Mouse (Mus musculus) layer of hippocampus, postnatal 25 days (tissue): Measurements from ENCODE around the gene Snx5. TPM values are rescaled to one million over a fixed set of nuclear protein-coding genes. Genes with fewer than 3 reads are reported as not detected.

Experiments used
- DNase-seq, 2 experiments: peaks; one replicate each; pipeline ENCODE4 v3.0.0; 2022; ENCODE audit warnings: mixed read lengths in 2 of 2, low spot score in 1 of 2; ENCODE audit errors: extremely low spot score in 1 of 2
- total RNA-seq, 2 experiments: library from RNA; stranded (reverse); gene quantifications; 2 replicates each; pipeline ENCODE4 v1.2.3; 2021

Gene Snx5
- total RNA-seq, 2 experiments from 2014 or later = 71.2 to 71.4 TPM

GRCm38 (mm10) chr2:144231115-144231514, 39.6 kb downstream of the Snx5 start:
- no peak for DNase-seq

GRCm38 (mm10) chr2:144230498-144230897, 40.2 kb downstream of the Snx5 start:
- no peak for DNase-seq

- DNase-seq = no peak
These were observed 41.1 kb downstream of the Snx5 start for GRCm38 (mm10) chr2:144229647-144230046.

- no peak for DNase-seq
These were observed 42.0 kb downstream of the Snx5 start for GRCm38 (mm10) chr2:144228521-144229346.

- no peak for DNase-seq
These were observed 43.7 kb downstream of the Snx5 start for GRCm38 (mm10) chr2:144226906-144227586.

GRCm38 (mm10) chr2:144224351-144224750, 46.4 kb downstream of the Snx5 start:
- no peak for DNase-seq

- DNase-seq = no peak
These were observed 55.1 kb downstream of the Snx5 start for GRCm38 (mm10) chr2:144215601-144216000.

GRCm38 (mm10) chr2:144215195-144215594, 55.5 kb downstream of the Snx5 start:
- DNase-seq = no peak

GRCm38 (mm10) chr2:144214508-144215185, 56.1 kb downstream of the Snx5 start:
- DNase-seq = no peak

- DNase-seq = no peak
These were observed 56.9 kb downstream of the Snx5 start for GRCm38 (mm10) chr2:144213803-144214202.

- no peak for DNase-seq
These were observed 61.3 kb downstream of the Snx5 start for GRCm38 (mm10) chr2:144209425-144209824.

- DNase-seq = no peak
These were observed 63.3 kb downstream of the Snx5 start for GRCm38 (mm10) chr2:144207365-144207764.

GRCm38 (mm10) chr2:144203001-144203400, 67.7 kb downstream of the Snx5 start:
- no peak for DNase-seq

- DNase-seq = no peak
These were observed 68.1 kb downstream of the Snx5 start for GRCm38 (mm10) chr2:144202567-144202966.

GRCm38 (mm10) chr2:144202151-144202550, 68.6 kb downstream of the Snx5 start:
- no peak for DNase-seq

Other genes with a start within 250 kb of the Snx5 start
- gene Banf2, start 237.8 kb downstream of the Snx5 start, total RNA-seq = not detected
- 1 to 10 TPM; 4.7 to 5.4 TPM for gene Mgme1, start 243 bp downstream of the Snx5 start, total RNA-seq
- 1 to 10 TPM in 1 of 2 experiments, under 1 TPM in 1; 0.96 to 1.0 TPM for gene Ovol2, start 61.2 kb upstream of the Snx5 start, total RNA-seq
- gene Kat14, start 98.1 kb upstream of the Snx5 start, total RNA-seq = 10 to 100 TPM; 30.9 to 31.4 TPM
- 1 to 10 TPM; 2.8 to 8.3 TPM for gene Pet117, start 98.1 kb upstream of the Snx5 start, total RNA-seq